Mouse (Mus musculus) thymus, postnatal 4 days (tissue): Measurements from ENCODE around the gene Ankrd34a.

Experiments
- DNase-seq: peaks from one replicate; pipeline ENCODE4 v3.0.0; 2021

Gene Ankrd34a

DNA sequence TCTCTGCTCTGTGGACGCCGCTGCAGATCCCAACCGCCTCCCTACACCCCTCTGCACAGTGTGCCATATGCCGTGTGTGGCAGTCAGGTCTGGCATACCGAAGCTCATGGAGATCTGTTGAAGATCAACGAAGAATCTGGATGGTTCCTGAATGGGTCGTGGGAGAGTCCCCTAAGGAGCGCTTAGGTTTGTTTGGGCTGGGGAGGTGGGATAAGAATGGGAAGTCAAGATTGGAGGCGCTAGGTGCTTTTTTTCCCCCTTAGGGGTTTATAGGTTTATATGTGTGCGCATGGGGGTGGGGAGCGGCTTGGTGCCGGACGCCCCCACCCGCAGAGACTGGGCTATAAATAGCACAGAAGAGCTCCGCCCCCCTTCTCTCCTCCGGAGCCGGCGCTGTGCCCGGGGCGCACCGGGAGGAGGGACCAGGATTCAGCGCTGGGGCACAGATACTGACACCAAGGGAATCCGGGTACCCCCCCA lies at the start of gene Ankrd34a:
Gene Ankrd34a, plus strand, starts transcription at position 409 of the 480 bp plus-strand sequence.
- peak; percentile 48 for DNase-seq

DNA sequence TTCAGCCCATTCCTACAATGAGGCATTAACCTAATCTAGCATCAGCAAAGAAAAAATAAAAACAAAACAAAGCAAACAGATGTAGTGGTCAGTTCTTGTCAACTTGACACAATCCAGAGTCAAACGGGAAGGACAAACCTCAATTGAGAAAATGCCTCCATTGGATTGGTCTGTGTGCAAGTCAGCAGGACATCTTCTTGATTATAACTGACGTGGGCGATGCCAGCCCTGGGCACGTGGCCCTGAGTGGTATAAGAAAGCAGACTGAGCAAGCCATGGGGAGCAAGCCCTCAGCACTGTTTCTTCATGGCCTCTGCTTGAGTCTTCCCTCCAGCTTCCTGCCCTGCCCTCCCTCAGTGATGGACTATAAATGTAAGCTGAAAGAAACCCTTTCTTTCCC lies 49.6 kb upstream of the Ankrd34a start:
- no peak for DNase-seq

DNA sequence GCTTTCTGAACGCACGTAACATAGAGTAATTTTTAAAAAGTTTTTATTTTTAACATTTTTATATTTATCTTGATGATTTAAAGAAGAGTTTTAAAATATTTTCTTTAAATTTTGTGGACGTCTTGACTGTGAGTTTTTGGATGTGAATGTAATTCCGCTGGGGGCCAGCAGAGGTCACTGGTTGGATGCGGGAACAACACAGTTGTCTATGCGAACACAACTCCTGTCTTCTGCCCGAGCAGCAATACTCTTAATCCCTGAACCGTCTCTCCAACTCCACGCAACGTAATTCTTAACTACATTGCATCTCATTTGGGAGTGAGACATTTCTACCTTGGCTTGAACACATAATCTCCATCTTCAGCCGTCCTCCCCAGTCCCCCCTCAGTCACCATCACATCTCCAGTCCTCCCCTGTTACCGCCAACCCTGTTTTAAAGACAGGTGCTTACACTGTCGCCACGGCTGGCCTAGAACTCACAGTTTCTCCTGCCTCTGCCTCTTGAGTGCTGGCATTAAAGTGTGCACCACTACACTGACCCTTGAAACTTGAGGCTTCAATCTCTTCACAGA lies 49.0 kb upstream of the Ankrd34a start:
- DNase-seq: peak; percentile 89

DNA sequence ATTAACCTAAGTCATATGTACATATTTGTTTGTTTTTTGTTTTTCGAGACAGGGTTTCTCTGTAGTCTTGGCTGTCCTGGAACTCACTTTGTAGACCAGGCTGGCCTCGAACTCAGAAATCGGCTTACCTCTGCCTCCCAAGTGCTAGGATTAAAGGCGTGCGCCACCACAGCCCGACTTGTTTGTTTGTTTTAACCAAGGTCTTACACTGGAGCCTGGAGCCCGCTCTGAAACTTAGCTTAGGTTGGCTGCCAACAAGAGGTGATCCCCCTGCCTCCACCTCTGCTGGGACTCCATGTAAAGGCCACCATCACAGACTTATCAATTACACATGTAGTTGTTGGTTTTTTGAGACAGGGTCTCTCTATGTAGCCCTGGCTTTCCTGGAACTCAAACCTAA lies 47.6 kb upstream of the Ankrd34a start:
- no peak for DNase-seq

DNA sequence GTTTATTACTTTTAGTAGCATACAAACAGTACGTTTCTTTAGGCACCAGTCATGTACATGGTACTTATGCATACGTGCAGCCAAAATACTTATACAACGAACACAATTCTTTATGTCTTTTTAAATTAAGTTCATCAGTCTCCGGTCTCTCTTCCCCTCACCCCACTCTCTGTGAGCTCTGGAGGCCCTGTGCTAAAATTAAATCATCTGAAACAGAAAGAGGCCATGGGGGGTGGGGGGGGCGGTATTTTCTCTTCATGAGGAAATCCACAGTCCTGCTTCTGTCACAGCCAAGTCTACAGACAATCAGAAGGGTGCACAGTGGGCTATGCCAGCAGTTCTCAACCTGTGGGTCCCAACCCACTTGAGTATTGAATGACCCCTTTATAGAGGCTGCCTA lies 47.1 kb upstream of the Ankrd34a start:
- DNase-seq: no peak

- peak; percentile 77 for DNase-seq
These were observed 45.2 kb upstream of the Ankrd34a start for GRCm38 (mm10) chr3:96551203-96551602.

- no peak for DNase-seq
These were observed 44.5 kb upstream of the Ankrd34a start for GRCm38 (mm10) chr3:96551890-96552289.

DNA sequence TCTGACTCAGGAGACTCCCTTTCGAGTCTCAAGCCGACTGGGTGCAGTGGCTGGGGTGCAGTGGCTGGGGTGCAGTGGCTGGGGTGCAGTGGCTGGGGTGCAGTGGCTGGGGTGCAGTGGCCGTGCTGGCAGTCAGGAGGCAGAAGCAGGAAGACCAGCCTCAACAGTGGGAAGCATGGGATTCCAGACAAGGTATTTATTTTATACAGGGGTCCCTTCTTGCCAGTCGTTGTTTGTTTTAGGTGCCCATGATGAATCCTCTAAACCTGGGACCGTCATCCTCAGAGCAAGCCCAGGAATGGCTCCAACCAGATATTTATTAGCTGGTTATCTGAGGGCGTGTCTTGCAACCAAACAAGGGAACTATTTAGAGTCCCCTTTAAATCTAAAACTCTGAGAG lies 42.8 kb upstream of the Ankrd34a start:
- DNase-seq: no peak

- DNase-seq: no peak
These were observed 42.2 kb upstream of the Ankrd34a start for GRCm38 (mm10) chr3:96554251-96554650.

DNA sequence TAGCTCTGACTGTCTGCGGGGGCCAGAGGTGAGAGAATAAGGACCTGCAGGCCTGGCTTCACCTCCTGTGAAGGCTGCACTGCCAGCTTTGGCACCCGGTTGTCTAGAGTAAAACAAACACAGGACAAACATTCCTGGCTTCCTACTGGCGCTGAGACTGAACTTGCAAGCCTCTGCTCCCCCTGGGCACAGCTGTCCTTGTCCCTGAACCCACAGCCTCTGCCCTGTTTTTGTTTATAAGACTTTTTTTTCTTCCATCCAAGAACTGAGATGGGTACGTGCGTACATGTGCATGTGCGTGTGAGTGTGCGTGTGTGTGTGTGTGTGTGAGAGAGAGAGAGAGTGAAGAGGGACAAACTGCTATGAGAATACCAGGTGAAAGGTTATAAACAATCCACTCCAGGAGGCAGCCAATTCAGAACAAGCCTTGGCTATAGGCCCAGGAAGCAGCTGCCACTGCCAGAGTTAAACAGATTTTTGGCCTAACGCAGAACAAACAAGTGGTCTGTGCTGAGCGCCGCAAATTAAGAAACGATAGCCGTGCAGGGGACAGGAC lies 41.3 kb upstream of the Ankrd34a start:
- peak; percentile 57 for DNase-seq

- no peak for DNase-seq
These were observed 40.3 kb upstream of the Ankrd34a start for GRCm38 (mm10) chr3:96555999-96556614.

DNA sequence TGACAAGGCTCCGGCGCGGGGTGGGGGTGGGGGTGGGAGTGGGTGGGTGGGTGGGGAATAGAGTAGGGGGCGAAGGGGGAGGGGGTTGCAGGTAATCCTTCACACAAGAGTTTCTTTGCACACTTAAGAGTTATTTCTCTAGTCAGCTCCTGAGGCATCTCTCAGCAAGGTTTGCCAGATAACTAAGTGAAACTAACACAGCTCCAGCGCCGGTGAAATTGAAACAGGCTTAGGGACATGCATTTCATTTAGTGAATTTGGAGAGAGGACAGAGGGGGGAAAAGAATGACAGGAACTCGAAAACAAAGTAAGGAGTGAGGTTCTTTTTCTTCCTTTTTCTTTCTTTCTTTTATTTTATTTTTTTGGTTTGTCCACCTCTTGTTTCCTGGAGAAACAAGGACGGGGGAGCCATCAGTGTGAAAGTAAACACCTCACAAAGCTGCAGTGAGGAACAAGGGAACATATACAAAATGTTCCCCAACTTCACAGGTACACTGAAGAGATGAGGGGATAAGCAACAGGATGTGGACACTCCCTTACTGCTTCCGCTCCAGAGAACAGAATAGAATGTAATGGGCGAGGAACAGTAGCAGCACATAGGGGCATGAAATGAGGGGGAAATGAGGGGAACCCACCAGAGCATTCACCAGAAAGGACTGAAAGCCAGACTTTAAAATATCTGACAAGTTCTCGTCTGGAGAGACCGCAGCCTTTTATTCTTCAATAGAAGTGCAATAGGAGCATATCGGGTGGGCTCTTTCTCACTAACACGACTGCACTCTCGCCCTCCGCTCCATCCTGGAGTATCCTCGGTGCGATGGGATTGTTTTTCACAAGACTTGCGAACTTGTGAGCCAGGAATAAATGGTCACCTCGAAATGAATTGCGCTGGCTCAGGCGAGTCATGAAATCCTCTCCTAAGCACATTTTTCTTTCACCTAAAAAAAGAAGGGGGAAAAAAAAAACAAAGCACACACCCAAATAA lies 39.5 kb upstream of the Ankrd34a start:
- peak; percentile 50 for DNase-seq

DNA sequence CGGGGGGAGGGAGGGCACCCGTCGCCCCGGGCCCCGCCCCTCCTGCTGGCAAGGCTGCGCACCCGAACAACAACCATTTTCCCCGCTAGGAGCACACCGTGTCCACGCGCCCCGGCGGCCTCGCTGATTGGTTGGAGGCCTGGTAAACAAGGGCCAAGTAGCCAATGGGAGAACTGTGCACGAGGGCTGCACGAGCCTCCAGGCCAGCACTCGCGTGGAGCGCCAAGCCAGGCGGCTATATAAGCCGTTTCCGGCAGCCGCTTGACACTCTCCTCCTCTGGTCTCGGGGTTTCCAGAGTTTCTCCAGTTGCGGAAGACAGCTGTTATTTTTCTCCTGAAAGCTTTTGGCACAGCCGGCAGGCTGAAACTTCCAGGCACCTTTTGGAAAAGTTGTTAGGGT lies 38.7 kb upstream of the Ankrd34a start, which contains the start of gene Txnip:
Gene Txnip, plus strand, starts transcription at position 264 of the 400 bp plus-strand sequence.
- DNase-seq: peak; percentile 99

DNA sequence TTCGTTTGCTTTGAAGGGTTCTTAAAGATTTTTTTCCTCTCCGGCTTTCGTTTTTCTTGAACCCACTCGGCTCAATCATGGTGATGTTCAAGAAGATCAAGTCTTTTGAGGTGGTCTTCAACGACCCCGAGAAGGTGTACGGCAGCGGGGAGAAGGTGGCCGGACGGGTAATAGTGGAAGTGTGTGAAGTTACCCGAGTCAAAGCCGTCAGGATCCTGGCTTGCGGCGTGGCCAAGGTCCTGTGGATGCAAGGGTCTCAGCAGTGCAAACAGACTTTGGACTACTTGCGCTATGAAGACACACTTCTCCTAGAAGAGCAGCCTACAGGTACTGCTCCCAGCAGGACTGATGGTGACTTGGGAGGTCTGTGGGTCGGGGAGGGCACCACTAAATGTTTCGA lies 38.3 kb upstream of the Ankrd34a start:
- peak; percentile 64 for DNase-seq

DNA sequence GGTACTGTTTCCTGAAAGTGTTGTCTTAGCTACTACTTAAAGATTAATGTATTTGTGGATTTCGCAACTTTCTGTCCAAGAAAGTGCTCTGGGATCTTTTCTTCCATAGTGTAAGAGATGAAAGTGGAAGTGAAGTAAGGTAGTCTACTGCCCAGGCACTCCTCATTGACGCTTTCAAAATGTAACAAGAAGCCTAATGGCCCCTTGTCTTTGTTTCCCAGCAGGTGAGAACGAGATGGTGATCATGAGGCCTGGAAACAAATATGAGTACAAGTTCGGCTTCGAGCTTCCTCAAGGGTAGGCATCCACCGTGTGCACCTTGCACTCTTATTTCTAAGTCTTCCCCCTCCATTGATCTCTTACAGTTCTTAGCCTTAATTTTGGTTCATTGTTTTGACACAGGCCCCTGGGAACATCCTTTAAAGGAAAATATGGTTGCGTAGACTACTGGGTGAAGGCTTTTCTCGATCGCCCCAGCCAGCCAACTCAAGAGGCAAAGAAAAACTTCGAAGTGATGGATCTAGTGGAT lies 37.7 kb upstream of the Ankrd34a start:
- DNase-seq: no peak

GRCm38 (mm10) chr3:96559398-96559910 lies 37.0 kb upstream of the Ankrd34a start:
- DNase-seq: no peak

DNA sequence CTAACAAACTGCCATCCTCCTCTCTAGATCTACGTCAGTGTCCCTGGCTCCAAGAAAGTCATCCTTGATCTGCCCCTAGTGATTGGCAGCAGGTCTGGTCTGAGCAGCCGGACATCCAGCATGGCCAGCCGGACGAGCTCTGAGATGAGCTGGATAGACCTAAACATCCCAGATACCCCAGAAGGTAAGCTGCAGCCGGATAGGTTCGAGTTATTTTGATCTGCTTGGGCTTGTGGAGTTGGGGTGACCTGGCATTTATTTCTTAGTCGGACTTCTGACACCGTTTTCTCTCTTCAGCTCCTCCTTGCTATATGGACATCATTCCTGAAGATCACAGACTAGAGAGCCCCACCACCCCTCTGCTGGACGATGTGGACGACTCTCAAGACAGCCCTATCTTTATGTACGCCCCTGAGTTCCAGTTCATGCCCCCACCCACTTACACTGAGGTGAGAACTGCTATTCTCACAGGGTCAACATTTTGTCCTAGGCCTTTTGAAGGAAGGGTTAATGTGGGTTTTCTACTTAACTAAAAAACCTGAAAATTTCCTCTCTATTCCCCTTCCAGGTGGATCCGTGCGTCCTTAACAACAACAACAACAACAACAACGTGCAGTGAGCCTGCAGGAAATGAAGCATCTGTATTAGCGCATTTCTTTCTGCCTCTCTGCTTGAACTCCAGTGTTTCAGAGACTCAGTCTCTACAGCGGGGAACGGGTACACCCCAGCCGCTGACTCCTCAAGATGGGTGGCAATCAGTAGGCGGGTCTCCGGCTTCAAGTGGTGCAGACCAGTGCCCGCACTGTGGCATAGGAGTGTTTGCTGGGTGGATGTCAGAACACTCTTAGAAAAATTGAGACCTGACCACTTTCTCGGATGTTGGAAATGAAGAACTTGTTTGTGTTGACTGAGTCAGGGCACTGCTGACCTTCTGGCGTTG lies 36.3 kb upstream of the Ankrd34a start:
- DNase-seq: no peak

GRCm38 (mm10) chr3:96560881-96561668 lies 35.4 kb upstream of the Ankrd34a start:
- no peak for DNase-seq

DNA sequence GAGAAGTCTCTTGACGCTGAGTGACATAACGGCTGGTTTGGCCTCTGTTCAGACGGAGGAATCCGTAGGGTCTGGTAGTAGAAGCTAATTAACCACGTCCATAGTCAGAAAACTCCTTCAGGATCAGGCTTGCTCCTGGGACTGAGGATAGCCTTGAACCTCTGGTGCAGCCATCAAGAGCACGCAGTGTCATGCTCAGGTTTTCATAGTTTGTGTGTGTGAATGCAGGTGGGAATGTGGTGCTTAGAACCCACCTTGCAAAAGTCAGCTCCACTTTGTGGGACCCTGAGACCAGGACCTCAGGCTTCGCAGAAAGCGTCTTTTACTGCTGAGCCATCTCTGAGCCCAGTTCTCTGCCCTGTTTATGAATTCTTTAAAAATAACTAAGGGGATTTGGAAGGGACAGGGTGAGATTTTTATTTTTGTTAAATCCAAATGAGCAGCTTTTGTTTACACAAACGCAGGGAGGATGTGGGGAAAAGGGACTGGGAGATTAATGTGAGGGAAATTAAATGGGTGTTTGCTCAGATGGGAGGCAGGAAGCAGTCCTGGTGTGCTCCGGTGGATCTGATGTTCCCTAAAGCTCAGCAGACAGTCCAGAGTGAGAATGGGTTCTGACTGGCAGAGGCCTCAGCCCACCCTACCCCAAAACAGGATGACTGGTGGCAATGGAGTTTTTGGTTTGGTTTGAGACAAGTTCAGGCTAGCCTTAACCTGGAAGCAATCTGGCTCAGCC lies 34.3 kb upstream of the Ankrd34a start:
- no peak for DNase-seq

DNA sequence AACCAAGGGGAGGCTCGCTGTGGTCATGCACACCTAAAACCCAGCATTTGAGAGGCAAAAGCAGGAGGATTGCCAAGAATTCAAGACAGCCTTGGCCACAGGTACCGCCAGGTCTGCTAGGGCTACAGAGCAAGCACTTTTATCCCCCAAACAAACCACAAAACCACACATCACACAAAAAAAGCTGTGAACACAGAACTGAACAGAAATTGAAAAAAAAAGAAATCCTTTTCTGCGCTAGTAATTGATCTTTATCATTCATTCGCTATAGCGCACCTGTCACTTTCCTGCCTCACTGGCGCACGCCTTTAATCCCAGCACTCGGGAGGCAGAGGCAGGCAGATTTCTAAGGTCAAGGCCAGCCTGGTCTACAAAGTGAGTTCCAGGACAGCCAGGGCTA lies 33.2 kb upstream of the Ankrd34a start:
- no peak for DNase-seq
